Mouse (Mus musculus) lung, postnatal 0 days (tissue): ENCODE data around the gene Osbpl6. TPM values are rescaled to one million over a fixed set of nuclear protein-coding genes. Genes with fewer than 3 reads are reported as not detected.

Experiments
- ATAC-seq: fragments of 200-750 bp; cut with Nextera tagmentation; 2 replicates; pipeline ENCODE4 v1.8.0; 2017; ENCODE audit warnings: moderate library complexity
- DNase-seq: peaks from one replicate; pipeline ENCODE4 v3.0.0-alpha.2; 2016; ENCODE audit warnings: low spot score
- H3K27ac ChIP-seq: fragments of 300-500 bp; sonication (generic); 2 replicates; pipeline ENCODE4 v1.5.1; 2014; ENCODE audit warnings: antibody characterized with exemption, mild to moderate bottlenecking, low read length, mixed read lengths
- H3K27me3 ChIP-seq: fragments of 300-500 bp; sonication (generic); replicated peaks from 2 replicates; pipeline ENCODE4 v1.6.1; 2014; ENCODE audit warnings: low read length, mixed read lengths; ENCODE audit not compliant: insufficient read depth
- H3K36me3 ChIP-seq: fragments of 300-500 bp; sonication (generic); 2 replicates; pipeline ENCODE4 v1.6.1; 2014; ENCODE audit warnings: low read length, mixed read lengths; ENCODE audit not compliant: insufficient read depth
- H3K4me1 ChIP-seq: fragments of 300-500 bp; sonication (generic); 2 replicates; pipeline ENCODE4 v1.6.1; 2014; ENCODE audit warnings: antibody characterized with exemption, low read depth, low read length, mixed read lengths; ENCODE audit not compliant: insufficient read depth
- H3K4me2 ChIP-seq: fragments of 300-500 bp; sonication (generic); replicated peaks from 2 replicates; pipeline ENCODE4 v1.6.1; 2014; ENCODE audit warnings: low read depth, mild to moderate bottlenecking, low read length, moderate library complexity, mixed read lengths
- H3K4me3 ChIP-seq: fragments of 300-500 bp; sonication (generic); 2 replicates; pipeline ENCODE4 v1.5.1; 2014; ENCODE audit warnings: low read depth, low read length
- H3K9ac ChIP-seq: fragments of 300-500 bp; sonication (generic); replicated peaks from 2 replicates; pipeline ENCODE4 v1.6.1; 2014; ENCODE audit warnings: low read depth, mild to moderate bottlenecking
- H3K9me3 ChIP-seq: fragments of 300-500 bp; sonication (generic); 2 replicates; pipeline ENCODE4 v1.6.1; 2016; ENCODE audit warnings: low read length, mixed read lengths
- CTCF ChIP-seq: IDR thresholded peaks from 2 replicates; pipeline ENCODE4 v1.5.1; 2016; ENCODE audit warnings: antibody characterized with exemption, mild to moderate bottlenecking
- EP300 ChIP-seq: IDR thresholded peaks from 2 replicates; pipeline ENCODE4 v1.6.1; 2016; ENCODE audit warnings: antibody characterized with exemption, mild to moderate bottlenecking, control low read depth
- WGBS: fragments of 180-500 bp; shearing (Covaris S2); extraction: QIAGEN DNeasy Blood & Tissue Kit; methylation state at CpG from one replicate; pipeline ENCODE4 v1.1.7; 2014; 5-methylcytosine and 5-hydroxymethylcytosine counted together
- polyA plus RNA-seq: library from polyadenylated mRNA; unstranded; fragments of >200 nt; fragmentation: Nextera tagmentation; extraction: Ambion mirVana; gene quantifications from 2 replicates; pipeline ENCODE4 v1.2.1, GENCODE M21; 2015

Gene Osbpl6
- polyA plus RNA-seq, 1 experiment from 2014 or later = 60.1 TPM

GRCm38 (mm10) chr2:76571543-76571942 lies 165.2 kb downstream of the Osbpl6 start:
- Histone ChIP-seq H3K36me3 (no peaks in the 10 kb centered on the region), H3K27me3 (no peaks in the 10 kb centered on the region), H3K4me3 (no peak overlapping the region), H3K9ac (no peak overlapping the region), H3K4me2 (no peak overlapping the region), H3K9me3 (no peaks in the 10 kb centered on the region), H3K27ac (no peak overlapping the region), H3K4me1 (no peaks in the 10 kb centered on the region)
- WGBS = 41% methylated on average over 10 of the region's 10 CpGs
- ATAC-seq (peak; percentile 61), DNase-seq (peak; percentile 47)
- TF ChIP-seq EP300 (no peak; the same call in 1 of the 2 replicates), CTCF (no peak)

DNA sequence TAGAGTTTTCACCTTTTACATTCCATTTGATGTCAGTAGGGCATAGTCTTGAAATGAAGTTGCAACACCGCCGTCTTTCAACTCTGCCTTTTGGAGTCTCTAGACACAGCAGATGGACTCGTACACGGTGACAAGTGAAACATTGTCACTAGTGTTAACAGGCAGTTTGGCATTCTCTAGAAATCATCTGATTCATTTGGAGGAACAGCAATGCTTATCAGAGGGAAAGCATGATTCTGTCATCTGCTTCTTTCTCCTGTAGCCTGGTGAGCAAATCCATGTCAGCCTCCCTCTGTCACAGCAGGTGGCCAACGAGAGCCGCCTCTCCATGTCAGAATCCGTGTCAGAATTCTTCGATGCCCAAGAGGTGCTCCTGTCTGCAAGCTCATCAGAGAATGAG lies 172.6 kb downstream of the Osbpl6 start:
- 85% methylated on average over 8 of the region's 8 CpGs for WGBS
- DNase-seq = no peak
- no peak overlapping the region for H3K4me3 ChIP-seq
- H3K36me3 ChIP-seq = no peaks in the 10 kb centered on the region
- H3K9ac ChIP-seq = no peak overlapping the region
- no peak for TF ChIP-seq CTCF
- no peak for TF ChIP-seq EP300
- H3K9me3 ChIP-seq = no peaks in the 10 kb centered on the region
- no peak overlapping the region for H3K27ac ChIP-seq
- ATAC-seq = no peak
- no peak overlapping the region for H3K4me2 ChIP-seq
- H3K4me1 ChIP-seq = no peaks in the 10 kb centered on the region
- H3K27me3 ChIP-seq = no peaks in the 10 kb centered on the region

- 92% methylated on average over 13 of the region's 13 CpGs for WGBS
- no peaks in the 10 kb centered on the region for H3K27me3 ChIP-seq
- H3K36me3 ChIP-seq = no peaks in the 10 kb centered on the region
- H3K9me3 ChIP-seq = no peaks in the 10 kb centered on the region
- ATAC-seq (no peak), DNase-seq (no peak)
- no peak overlapping the region for H3K27ac ChIP-seq
- H3K4me3 ChIP-seq = no peak overlapping the region
- no peak overlapping the region for H3K9ac ChIP-seq
- no peak for TF ChIP-seq EP300
- peak; percentile 43 for TF ChIP-seq CTCF
- H3K4me1 ChIP-seq = no peaks in the 10 kb centered on the region
- H3K4me2 ChIP-seq = no peak overlapping the region
Observed at GRCm38 (mm10) chr2:76585090-76585489, 178.8 kb downstream of the Osbpl6 start.

GRCm38 (mm10) chr2:76586906-76587305 lies 180.6 kb downstream of the Osbpl6 start:
- no peak for ATAC-seq
- H3K27ac ChIP-seq = no peak overlapping the region
- no peaks in the 10 kb centered on the region for H3K9me3 ChIP-seq
- no peak overlapping the region for H3K4me2 ChIP-seq
- no peaks in the 10 kb centered on the region for H3K36me3 ChIP-seq
- WGBS = 80% methylated on average over 10 of the region's 10 CpGs
- H3K27me3 ChIP-seq = no peaks in the 10 kb centered on the region
- TF ChIP-seq CTCF = peak; percentile 22; the same call in 1 of the 2 replicates
- no peak for TF ChIP-seq EP300
- DNase-seq = no peak
- H3K4me1 ChIP-seq = no peaks in the 10 kb centered on the region
- no peak overlapping the region for H3K9ac ChIP-seq
- no peak overlapping the region for H3K4me3 ChIP-seq

- no peak overlapping the region for H3K4me2 ChIP-seq
- DNase-seq (peak; percentile 83), ATAC-seq (peak; percentile 78)
- no peak overlapping the region for H3K4me3 ChIP-seq
- no peaks in the 10 kb centered on the region for H3K36me3 ChIP-seq
- 59% methylated on average over 7 of the region's 7 CpGs for WGBS
- H3K27me3 ChIP-seq = no peaks in the 10 kb centered on the region
- no peak overlapping the region for H3K9ac ChIP-seq
- no peaks in the 10 kb centered on the region for H3K9me3 ChIP-seq
- no peaks in the 10 kb centered on the region for H3K4me1 ChIP-seq
- TF ChIP-seq CTCF = no peak
- peak; percentile 99 for TF ChIP-seq EP300
- H3K27ac ChIP-seq = peak overlapping the region; percentile 2; the same call in 1 of the 2 replicates
Observed at GRCm38 (mm10) chr2:76590221-76590620, 183.9 kb downstream of the Osbpl6 start.

DNA sequence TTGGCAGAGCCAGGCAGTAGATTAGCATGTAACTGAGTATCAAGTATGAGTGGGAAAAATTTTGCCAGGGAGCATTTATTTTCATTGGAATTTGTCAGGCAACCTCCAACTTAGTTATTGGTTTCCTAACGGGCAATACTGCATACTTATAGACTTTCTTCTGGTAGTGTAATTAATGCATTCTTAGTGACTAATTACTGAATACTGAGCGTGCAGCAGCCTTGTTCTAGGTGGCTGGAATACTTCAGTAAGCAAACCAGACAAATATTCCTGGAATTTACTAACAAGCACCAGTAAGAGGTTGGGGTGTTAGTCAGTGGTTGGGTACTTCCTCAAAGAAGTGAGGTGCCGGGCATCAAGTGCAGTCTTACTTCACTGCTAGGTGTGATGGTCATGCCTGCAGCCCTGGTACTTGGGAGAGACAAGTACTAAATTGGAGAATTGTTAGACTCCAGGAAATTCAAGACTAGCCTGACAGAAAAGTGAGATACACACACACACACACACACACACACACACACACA lies 186.2 kb downstream of the Osbpl6 start:
- Histone ChIP-seq H3K9me3 (no peaks in the 10 kb centered on the region), H3K4me2 (no peak overlapping the region), H3K36me3 (no peaks in the 10 kb centered on the region), H3K27me3 (no peaks in the 10 kb centered on the region), H3K27ac (peak overlapping the region; percentile 62; the same call in 1 of the 2 replicates), H3K4me3 (no peak overlapping the region), H3K9ac (no peak overlapping the region), H3K4me1 (no peaks in the 10 kb centered on the region)
- DNase-seq (peak; percentile 86), ATAC-seq (peak; percentile 89)
- 45% methylated on average over 3 of the region's 3 CpGs for WGBS
- no peak for TF ChIP-seq CTCF
- TF ChIP-seq EP300 = peak; percentile 99

- no peak overlapping the region for H3K4me2 ChIP-seq
- DNase-seq (no peak), ATAC-seq (no peak)
- H3K27ac ChIP-seq = no peak overlapping the region
- H3K27me3 ChIP-seq = no peaks in the 10 kb centered on the region
- H3K4me1 ChIP-seq = no peaks in the 10 kb centered on the region
- H3K36me3 ChIP-seq = no peaks in the 10 kb centered on the region
- H3K4me3 ChIP-seq = no peak overlapping the region
- H3K9me3 ChIP-seq = no peaks in the 10 kb centered on the region
- H3K9ac ChIP-seq = no peak overlapping the region
- no peak for TF ChIP-seq CTCF
- TF ChIP-seq EP300 = no peak
- WGBS = 82% methylated on average over 11 of the region's 11 CpGs
Observed at GRCm38 (mm10) chr2:76597521-76597920, 191.2 kb downstream of the Osbpl6 start.
